Mouse (Mus musculus): ENCODE results near the gene 2010111I01Rik.

- no peak for TF ChIP-seq POLR2A (IDR thresholded peaks at IDR 0.05; ENCODE audit: insufficient read depth, low read depth, low read length)
- TF ChIP-seq CTCF (IDR thresholded peaks at IDR 0.05; ENCODE audit: insufficient read depth, low read depth, low read length), result no peak
These were observed 314.2 kb downstream of the 2010111I01Rik start for GRCm38 (mm10) chr13:63278796-63279475.
